Mouse (Mus musculus) embryo, embryonic 11 days (tissue): ENCODE data around the gene Rbfox3.

Source experiments
- DNase-seq: peaks from one replicate; pipeline ENCODE4 v3.0.0-alpha.2; 2015

Gene Rbfox3

DNA sequence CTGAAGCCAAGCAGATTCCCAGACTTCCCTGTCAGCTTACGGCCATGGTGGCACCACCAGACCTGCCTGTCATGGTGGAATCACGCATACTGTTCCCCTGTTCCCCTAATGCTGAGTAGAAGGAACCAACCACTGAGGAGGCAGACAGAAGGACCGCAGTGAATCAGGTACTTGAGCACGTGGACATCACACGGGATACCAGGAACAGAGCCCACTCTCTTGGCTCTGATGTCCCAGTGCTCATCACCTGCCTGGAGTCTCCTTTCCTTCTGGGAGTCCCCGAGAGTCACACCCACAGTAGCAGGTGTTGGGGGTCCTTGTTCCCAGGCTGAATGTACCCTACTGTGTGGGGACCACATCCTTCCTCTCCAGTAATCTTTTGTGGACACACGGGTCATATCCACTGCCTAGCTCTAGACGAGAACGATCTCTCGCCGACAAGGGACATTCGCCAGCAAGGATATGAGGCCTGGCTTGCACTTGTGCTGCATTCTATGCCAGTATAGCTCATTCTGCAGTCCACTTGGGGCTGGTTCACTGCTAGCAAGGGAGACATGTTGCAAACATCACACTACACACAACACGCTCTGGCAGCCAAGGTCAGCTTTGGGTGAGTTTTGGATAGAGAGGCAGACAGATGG, 32.7 kb downstream of the Rbfox3 start:
- no peak for DNase-seq

DNA sequence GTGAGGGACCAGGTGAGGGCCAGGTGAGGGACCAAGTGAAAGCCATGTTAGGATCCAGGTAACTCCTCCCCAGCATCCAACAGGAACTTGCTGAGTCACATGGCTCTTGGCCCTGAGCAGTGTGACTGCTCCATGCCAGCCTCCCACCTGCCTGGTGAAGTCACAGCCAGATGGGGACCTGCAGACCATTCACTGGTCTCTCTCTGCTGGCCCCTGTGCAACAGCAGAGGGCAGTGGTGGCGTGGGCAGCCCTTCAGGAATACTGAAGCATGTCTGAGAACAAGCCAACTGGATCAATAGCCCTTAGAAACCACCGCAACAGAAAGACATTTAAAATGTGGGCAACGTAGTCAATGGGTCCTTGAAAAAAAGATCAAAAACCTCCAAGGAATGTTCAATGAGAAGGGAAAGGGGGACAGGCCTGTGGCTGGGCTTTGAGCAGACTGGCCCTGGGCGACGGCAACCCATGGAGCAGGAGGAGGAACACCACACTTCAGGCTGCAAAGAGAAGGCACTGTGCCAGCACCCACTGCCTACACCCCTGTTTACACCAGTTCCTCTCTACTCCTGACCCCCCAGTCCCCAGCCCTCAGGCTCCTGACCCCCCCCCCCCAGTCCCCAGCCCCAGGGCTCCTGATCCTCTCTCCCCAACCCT, 36.0 kb downstream of the Rbfox3 start:
- DNase-seq: no peak

DNA sequence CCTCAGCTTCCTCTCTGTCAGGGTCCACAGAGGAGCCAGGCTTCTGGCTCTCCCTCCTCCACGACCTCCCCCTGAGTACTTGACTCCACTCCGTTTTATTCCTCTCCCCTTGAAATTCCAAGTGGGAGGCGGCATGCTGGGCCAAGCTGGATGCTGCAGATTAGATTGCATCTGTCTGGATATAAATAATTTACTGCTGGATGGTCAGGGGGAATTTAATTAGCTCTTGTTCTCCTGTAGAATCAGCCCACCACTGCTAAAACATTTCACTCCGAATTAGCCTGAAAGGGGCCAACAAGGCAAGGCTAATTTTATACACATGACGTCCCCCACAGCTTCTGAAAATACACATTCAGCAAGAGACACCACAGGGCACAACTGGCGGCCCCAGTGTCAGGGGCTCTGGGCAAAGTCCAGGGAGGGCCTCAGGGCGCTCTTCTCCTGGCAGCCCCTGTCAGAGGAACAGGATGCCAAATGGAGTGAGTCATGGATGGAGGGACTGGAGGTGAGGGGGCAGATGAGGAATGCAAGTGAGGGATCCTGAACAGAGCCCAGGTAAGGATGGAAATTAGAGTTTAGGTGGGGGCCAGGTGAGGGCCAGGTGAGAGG, 36.8 kb downstream of the Rbfox3 start:
- DNase-seq: peak; percentile 26

DNA sequence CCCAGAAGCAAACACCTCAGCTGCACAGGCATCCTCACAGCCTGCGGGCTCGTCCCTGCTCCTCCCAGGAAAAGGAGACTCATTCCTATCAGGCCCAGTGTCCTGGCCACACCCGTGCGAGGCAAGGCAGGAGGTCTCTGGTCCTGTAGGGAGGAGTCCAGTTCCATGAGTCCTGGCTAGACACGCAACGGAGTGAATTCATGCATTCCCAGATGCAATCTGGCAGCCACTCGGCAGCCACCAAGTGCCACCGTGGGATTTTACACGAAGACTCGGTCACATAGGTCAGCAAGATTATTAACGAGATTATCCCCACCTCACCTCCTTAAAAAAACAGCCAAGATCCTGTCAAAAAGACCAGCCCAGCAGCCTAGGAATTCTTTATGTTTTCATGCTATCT, 37.4 kb downstream of the Rbfox3 start:
- DNase-seq: no peak

GRCm38 (mm10) chr11:118871527-118871926, 39.9 kb downstream of the Rbfox3 start:
- no peak for DNase-seq

DNA sequence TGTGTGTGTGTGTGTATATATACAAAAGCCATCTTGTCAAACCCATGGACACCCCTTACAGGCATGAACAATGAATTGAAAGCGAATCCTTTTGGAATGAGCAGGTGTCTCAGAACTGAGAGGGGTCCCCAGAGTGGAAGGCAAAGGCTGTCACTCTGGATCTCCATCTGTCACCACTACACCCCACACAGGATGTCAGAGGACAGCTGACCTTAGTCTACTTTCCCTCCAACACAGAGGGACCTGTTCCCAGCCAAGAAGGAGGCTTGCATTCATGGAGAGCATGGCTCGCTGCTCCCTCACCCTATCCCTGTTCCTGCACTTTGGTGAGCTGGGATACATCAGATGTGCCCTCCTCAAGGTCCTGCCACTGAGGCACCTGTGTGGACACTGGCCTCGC, 48.0 kb downstream of the Rbfox3 start:
- no peak for DNase-seq

DNA sequence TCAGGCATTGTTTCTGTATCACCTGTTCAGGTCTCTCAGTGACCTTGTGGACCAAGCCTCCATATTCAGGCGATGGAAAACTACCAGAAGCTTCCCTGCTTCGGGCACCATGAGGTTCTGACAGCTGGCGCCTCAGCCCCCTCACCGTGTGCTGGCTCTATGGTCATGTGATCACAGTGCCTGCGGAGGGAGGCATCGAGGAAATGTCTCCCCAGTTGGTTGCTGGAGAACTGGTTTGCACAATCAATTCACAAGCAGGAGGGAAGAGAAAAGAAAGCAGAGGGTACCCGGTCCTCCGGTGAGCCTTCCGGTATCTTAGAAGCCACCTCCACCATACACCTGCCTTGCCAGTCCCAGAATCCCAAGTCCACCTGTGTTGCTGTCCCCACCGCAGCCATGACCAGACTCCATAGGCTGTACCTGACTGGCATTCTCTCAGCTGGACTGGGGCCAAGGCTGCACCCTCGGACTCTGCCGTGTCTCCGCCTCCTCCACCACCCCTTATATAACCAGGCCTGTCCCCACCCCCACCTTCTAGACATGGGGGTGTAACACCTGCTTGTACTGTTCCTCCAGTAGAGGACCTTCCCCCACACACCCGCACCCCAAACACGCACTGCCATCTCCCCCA, 49.5 kb downstream of the Rbfox3 start:
- DNase-seq: no peak

- no peak for DNase-seq
Observed at GRCm38 (mm10) chr11:118861246-118861645, 50.2 kb downstream of the Rbfox3 start.

- DNase-seq: no peak
Observed at GRCm38 (mm10) chr11:118860812-118861211, 50.6 kb downstream of the Rbfox3 start.

GRCm38 (mm10) chr11:118859839-118860238, 51.6 kb downstream of the Rbfox3 start:
- no peak for DNase-seq

DNA sequence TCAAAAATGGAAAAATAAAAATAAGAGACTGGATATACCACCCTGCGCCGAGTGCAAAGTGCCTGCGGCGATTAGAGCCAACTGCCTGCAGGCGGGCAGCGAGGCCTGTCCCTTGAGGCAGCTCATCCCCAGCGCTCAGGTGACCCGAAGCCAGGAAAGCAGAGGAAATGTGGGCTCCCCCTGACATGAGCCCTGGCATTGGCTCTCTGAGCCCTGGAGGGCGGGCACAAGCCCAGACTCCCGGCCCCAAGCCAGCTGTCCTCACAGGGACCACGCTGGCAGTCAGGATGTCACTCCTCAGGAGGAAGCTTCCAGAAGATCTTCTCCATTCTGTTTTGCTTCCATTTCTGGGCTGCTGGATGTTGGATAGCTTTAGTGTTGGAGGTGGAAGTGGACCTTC, 53.1 kb downstream of the Rbfox3 start:
- DNase-seq: no peak

- DNase-seq: no peak
Observed at GRCm38 (mm10) chr11:118851391-118851790, 60.0 kb downstream of the Rbfox3 start.

GRCm38 (mm10) chr11:118847986-118848385, 63.4 kb downstream of the Rbfox3 start:
- DNase-seq: no peak

DNA sequence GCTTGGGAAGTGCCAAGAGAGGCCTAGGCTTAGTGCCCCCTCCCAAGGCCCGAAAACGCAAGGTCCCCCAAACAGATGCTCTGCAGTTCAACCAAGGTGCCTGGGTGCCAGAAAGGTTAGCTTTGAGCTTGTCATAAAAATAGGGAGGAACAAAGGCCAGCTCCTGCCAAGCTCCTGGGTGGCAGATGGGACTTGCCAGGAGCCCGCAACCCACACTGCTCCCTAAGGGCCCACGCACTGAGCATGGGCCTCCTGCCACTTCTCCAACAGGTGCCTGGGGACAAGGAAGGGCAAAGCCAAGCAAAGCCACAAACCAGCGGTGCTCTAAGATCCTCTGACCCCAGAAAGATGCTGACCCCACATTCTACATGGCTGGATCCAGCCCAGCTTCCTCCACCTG, 70.4 kb downstream of the Rbfox3 start:
- DNase-seq: no peak

- DNase-seq: no peak
Observed at GRCm38 (mm10) chr11:118838167-118838566, 73.2 kb downstream of the Rbfox3 start.

DNA sequence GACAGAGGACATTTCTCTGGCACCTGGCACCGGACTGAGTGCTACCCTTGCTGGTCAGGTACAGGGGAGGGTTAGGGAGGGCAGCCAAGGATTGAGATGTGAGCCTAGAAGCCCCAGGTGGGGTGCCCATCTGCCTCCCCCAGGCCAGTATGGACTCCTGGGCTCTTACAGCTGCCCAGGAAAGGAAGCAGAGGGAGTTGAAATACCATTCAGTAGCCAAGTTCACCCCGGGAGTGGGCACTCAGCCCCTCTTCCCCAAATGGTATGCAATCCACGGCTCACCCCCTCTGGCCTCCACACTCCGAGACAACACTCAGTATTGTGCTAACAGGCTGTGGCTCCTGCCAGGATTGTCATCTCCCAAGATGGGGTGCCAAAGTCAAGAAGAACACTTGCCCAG, 74.5 kb downstream of the Rbfox3 start:
- no peak for DNase-seq

DNA sequence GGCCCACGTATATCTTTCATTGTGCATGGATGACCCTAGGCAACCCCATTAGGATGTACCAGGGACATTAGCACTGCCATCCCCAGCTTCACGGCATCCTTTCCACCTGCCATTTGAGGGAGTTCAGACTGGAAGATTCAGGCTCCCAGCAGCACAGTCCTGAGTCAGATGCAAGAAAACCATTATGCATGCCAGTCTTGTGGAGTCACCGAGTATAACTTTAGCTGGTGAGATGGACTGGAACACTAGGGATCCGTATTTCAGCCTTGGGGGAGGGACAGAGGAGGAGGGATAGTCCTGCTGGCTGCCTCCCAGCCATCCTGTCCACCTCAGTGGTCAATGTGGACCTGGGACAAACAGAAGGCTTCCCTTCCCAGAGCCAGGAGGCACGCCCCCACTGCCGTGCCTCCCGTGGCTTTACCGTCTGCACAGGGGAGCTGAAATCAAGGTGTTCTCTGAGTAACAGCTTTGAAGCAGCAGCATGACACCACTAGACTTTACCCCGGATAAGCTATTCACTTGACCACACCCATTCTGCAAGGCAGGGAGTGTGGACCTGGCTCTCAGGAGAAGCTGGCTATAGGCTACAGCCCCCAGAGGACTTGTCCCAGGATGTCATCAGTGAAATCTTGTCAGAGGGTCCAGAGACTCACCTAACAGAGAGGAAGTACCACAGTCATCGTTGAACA, 78.5 kb downstream of the Rbfox3 start:
- DNase-seq: no peak

DNA sequence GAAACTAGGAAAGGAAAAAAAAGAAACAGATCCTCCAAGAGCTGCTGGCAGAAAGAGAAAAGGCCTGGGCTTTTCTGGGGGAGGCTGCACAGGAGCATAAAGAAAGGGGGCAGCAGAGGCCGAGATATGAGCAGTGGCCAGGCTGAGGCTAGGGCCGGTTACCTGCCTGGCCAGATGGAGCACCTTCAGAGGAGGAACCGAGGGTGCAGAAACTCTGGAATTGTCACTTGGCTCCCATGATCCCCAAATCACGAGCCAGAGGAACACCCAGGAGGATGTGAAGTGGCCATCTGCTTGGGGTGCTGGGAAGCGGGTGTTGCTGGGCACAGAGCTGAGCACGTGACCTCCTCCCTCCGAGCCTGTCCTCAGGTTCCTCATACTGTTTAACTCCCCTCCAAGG, 79.7 kb downstream of the Rbfox3 start:
- no peak for DNase-seq

DNA sequence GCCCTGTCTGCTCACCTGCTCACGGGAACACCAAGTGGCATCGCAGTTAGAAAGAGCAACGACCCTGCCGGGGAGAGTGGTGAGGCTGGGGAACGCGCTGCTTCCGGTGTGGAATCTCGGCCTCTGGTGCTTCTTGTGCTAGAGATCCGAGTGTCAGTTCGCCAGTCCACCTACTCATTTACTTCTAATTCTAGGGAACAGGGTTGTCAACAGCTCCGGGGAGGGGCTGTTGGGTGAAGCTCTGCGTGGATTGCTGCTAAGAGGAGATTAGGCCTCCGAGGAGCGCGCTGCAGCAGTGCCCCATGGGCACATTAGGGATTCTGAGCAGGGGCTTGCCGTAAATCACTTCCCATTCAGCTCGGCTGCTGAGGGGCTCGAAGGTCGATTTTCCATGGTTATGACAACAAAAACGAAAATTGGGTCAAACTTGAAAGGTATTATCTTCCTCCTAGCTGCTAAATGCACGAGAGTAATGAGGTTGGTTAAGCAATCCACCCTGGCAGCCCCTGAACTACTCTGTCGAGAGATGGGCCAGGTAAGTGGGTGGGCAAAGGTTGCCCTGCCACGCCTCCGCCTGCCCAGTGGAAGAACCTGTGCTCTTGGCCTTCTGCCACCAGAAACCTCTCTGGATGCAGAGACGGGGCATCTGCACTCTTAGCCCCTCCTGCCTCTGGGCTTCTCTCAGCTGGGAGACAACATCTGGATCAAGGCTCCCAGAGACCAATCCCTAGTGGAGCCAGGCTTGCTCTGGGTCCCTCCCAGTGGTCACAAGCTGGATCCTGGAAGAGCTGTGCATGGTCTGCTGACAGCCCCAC, 85.9 kb downstream of the Rbfox3 start:
- DNase-seq: peak; percentile 34

- no peak for DNase-seq
Observed at GRCm38 (mm10) chr11:118821353-118821752, 90.0 kb downstream of the Rbfox3 start.

- no peak for DNase-seq
Observed at GRCm38 (mm10) chr11:118818528-118818927, 92.9 kb downstream of the Rbfox3 start.

GRCm38 (mm10) chr11:118815118-118815517, 96.3 kb downstream of the Rbfox3 start:
- DNase-seq: no peak

DNA sequence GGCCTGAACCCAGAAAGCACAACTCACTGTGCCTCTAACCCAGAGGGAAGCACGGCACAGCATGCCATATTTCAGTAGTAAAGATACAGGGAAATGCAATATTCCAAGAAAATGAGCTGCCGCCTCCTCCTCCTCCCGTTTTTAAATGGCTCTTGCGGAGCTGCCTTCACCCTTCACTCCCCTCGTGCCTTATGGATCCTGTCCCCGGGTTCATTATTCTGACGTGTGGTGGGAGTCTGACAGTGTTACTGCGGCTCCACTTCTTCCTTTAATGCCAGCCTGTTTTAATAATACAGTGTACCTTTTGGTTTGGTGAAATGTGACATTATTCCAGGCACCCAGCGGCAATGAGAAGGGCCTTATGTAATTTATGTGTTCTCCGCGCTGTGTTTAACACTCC, 97.5 kb downstream of the Rbfox3 start:
- DNase-seq: no peak
